Mouse (Mus musculus) CH12.LX (cell line): ENCODE results near the gene Gm12185. TPM values are rescaled to one million over a fixed set of nuclear protein-coding genes. Genes with fewer than 3 reads are reported as not detected.

Source experiments
- DNase-seq: peaks from one replicate; pipeline ENCODE4 v3.0.0-alpha.2; 2013; ENCODE audit errors: extremely low read depth
- H3K27ac ChIP-seq: 2 replicates; pipeline ENCODE4 v1.5.1; 2012; ENCODE audit warnings: low read depth, mild to moderate bottlenecking, control low read depth, moderate library complexity; ENCODE audit not compliant: insufficient read depth
- H3K27me3 ChIP-seq: replicated peaks from 2 replicates; pipeline ENCODE3; 2012; ENCODE audit warnings: inconsistent platforms
- H3K36me3 ChIP-seq, 2 experiments: replicated peaks in 1 of 2; 2 replicates each; pipeline versions ENCODE3 to v1.6.1; 2012; ENCODE audit warnings: inconsistent platforms in 1 of 2, low read length in 1 of 2, mild to moderate bottlenecking in 1 of 2, mixed read lengths in 1 of 2, moderate library complexity in 1 of 2; ENCODE audit not compliant: control insufficient read depth in 1 of 2, insufficient read depth in 1 of 2
- H3K4me1 ChIP-seq, 2 experiments: 2 replicates each; pipeline ENCODE4 v1.6.1; 2012; ENCODE audit warnings: inconsistent platforms in 1 of 2, moderate library complexity in 1 of 2; ENCODE audit not compliant: insufficient read depth in 2 of 2, control insufficient read depth in 1 of 2
- H3K4me2 ChIP-seq: 2 replicates; pipeline ENCODE4 v1.6.1; 2012; ENCODE audit warnings: low read depth, mild to moderate bottlenecking, control low read depth; ENCODE audit not compliant: poor library complexity, insufficient read depth, severe bottlenecking
- H3K4me3 ChIP-seq, 3 experiments: fragments of 150-350 bp in 1 of 3; sonication (generic) in 1 of 3; replicated peaks in 1 of 3; 2 replicates each; pipeline versions ENCODE3 to v1.5.1; 2011 to 2012; ENCODE audit warnings: low read depth in 2 of 3, low read length in 2 of 3, mild to moderate bottlenecking in 2 of 3, moderate library complexity in 2 of 3, control low read depth in 1 of 3, improper control_type of control experiment in 1 of 3, inconsistent platforms in 1 of 3, mixed read lengths in 1 of 3; ENCODE audit not compliant: poor library complexity in 1 of 3
- H3K79me2 ChIP-seq: replicated peaks from 2 replicates; pipeline ENCODE4 v1.6.1; 2012; ENCODE audit warnings: mild to moderate bottlenecking, moderate library complexity; ENCODE audit not compliant: control insufficient read depth, poor library complexity, insufficient read depth, severe bottlenecking; ENCODE audit errors: extremely low read depth
- H3K9ac ChIP-seq: 2 replicates; pipeline ENCODE4 v1.6.1; 2012; ENCODE audit warnings: low read depth, mild to moderate bottlenecking, control low read depth, moderate library complexity; ENCODE audit not compliant: insufficient read depth
- H3K9me3 ChIP-seq: replicated peaks from 2 replicates; pipeline ENCODE3; 2012; ENCODE audit warnings: low read length, inconsistent platforms, mixed read lengths
- BHLHE40 ChIP-seq: IDR thresholded peaks from 2 replicates; pipeline ENCODE4 v1.6.1; 2011; ENCODE audit warnings: mild to moderate bottlenecking, low read depth, low read length, improper control_type of control experiment
- CHD1 ChIP-seq: IDR thresholded peaks from 2 replicates; pipeline ENCODE4 v1.6.1; 2012; ENCODE audit warnings: low read depth, low read length, improper control_type of control experiment, inconsistent platforms
- CHD2 ChIP-seq: IDR thresholded peaks from 2 replicates; pipeline ENCODE4 v1.6.1; 2011; ENCODE audit warnings: low read length, improper control_type of control experiment
- CTCF ChIP-seq, 2 experiments: IDR thresholded peaks in 1 of 2; conservative IDR thresholded peaks in 1 of 2; 2 replicates each; pipeline ENCODE4 v1.5.1; 2011 to 2012; ENCODE audit warnings: low read depth in 2 of 2, low read length in 2 of 2, improper control_type of control experiment in 1 of 2, inconsistent platforms in 1 of 2, mild to moderate bottlenecking in 1 of 2, moderate library complexity in 1 of 2
- E2F4 ChIP-seq: IDR thresholded peaks from 2 replicates; pipeline ENCODE4 v1.6.1; 2011; ENCODE audit warnings: low read depth, low read length, improper control_type of control experiment; ENCODE audit not compliant: insufficient replicate concordance
- ELF1 ChIP-seq: IDR thresholded peaks from 2 replicates; pipeline ENCODE4 v1.6.1; 2014; ENCODE audit warnings: low read depth, mild to moderate bottlenecking, inconsistent platforms, low read length, improper control_type of control experiment
- EP300 ChIP-seq: IDR thresholded peaks from 2 replicates; pipeline ENCODE4 v1.6.1; 2011; ENCODE audit warnings: low read length, improper control_type of control experiment
- ETS1 ChIP-seq: conservative IDR thresholded peaks from 2 replicates; pipeline ENCODE4 v1.6.1; 2012; ENCODE audit warnings: low read depth, mild to moderate bottlenecking, inconsistent platforms, low read length, improper control_type of control experiment, moderate library complexity
- GABPA ChIP-seq: IDR thresholded peaks from 2 replicates; pipeline ENCODE4 v1.6.1; 2012; ENCODE audit warnings: low read depth, low read length, improper control_type of control experiment, inconsistent platforms; ENCODE audit not compliant: insufficient replicate concordance
- HCFC1 ChIP-seq: IDR thresholded peaks from 2 replicates; pipeline ENCODE4 v1.6.1; 2012; ENCODE audit warnings: low read depth, mild to moderate bottlenecking, inconsistent platforms, low read length, improper control_type of control experiment
- IRF4 ChIP-seq: IDR thresholded peaks from 2 replicates; pipeline ENCODE4 v1.6.1; 2014; ENCODE audit warnings: low read depth, mild to moderate bottlenecking, inconsistent platforms, low read length, improper control_type of control experiment
- JUN ChIP-seq: IDR thresholded peaks from 2 replicates; pipeline ENCODE4 v1.6.1; 2011; ENCODE audit warnings: low read depth, mild to moderate bottlenecking, low read length, improper control_type of control experiment, moderate library complexity; ENCODE audit not compliant: insufficient read depth
- JUND ChIP-seq: conservative IDR thresholded peaks from 2 replicates; pipeline ENCODE4 v1.6.1; 2011; ENCODE audit warnings: low read depth, low read length, improper control_type of control experiment
- KAT2A ChIP-seq: IDR thresholded peaks from 2 replicates; pipeline ENCODE4 v1.6.1; 2012; ENCODE audit warnings: low read length, improper control_type of control experiment, inconsistent platforms; ENCODE audit not compliant: insufficient replicate concordance
- MAFK ChIP-seq: IDR thresholded peaks from 2 replicates; pipeline ENCODE4 v1.6.1; 2011; ENCODE audit warnings: low read length, improper control_type of control experiment; ENCODE audit not compliant: insufficient replicate concordance
- MAX ChIP-seq: IDR thresholded peaks from 2 replicates; pipeline ENCODE4 v1.6.1; 2011; ENCODE audit warnings: low read length, improper control_type of control experiment
- MAZ ChIP-seq: IDR thresholded peaks from 2 replicates; pipeline ENCODE4 v1.6.1; 2012; ENCODE audit warnings: low read depth, mild to moderate bottlenecking, inconsistent platforms, low read length, improper control_type of control experiment, moderate library complexity
- MEF2A ChIP-seq: IDR thresholded peaks from 2 replicates; pipeline ENCODE4 v1.6.1; 2014; ENCODE audit warnings: low read depth, mild to moderate bottlenecking, inconsistent platforms, low read length, improper control_type of control experiment, borderline replicate concordance
- MXI1 ChIP-seq: IDR thresholded peaks from 2 replicates; pipeline ENCODE4 v1.6.1; 2011; ENCODE audit warnings: mild to moderate bottlenecking, low read depth, low read length, improper control_type of control experiment
- MYC ChIP-seq: IDR thresholded peaks from 2 replicates; pipeline ENCODE4 v1.6.1; 2011; ENCODE audit warnings: low read depth, mild to moderate bottlenecking, improper control_type of control experiment, low read length
- NELFE ChIP-seq: IDR thresholded peaks from 2 replicates; pipeline ENCODE4 v1.6.1; 2011; ENCODE audit warnings: low read depth, low read length, improper control_type of control experiment
- NRF1 ChIP-seq: IDR thresholded peaks from 2 replicates; pipeline ENCODE4 v1.6.1; 2014; ENCODE audit warnings: low read depth, mild to moderate bottlenecking, inconsistent platforms, low read length, improper control_type of control experiment, moderate library complexity
- PAX5 ChIP-seq: IDR thresholded peaks from 2 replicates; pipeline ENCODE4 v1.6.1; 2012; ENCODE audit warnings: low read length, inconsistent platforms, mixed read lengths
- POLR2A ChIP-seq: IDR thresholded peaks from 2 replicates; pipeline ENCODE4 v1.6.1; 2011; ENCODE audit warnings: low read depth, mild to moderate bottlenecking, improper control_type of control experiment, low read length
- POLR2AphosphoS2 ChIP-seq: IDR thresholded peaks from 2 replicates; pipeline ENCODE4 v1.6.1; 2011; ENCODE audit warnings: low read depth, low read length, improper control_type of control experiment
- RAD21 ChIP-seq: IDR thresholded peaks from 2 replicates; pipeline ENCODE4 v1.6.1; 2011; ENCODE audit warnings: low read depth, mild to moderate bottlenecking, low read length, improper control_type of control experiment, moderate library complexity
- RCOR1 ChIP-seq: conservative IDR thresholded peaks from 2 replicates; pipeline ENCODE4 v1.6.1; 2012; ENCODE audit warnings: low read depth, mild to moderate bottlenecking, inconsistent platforms, low read length, improper control_type of control experiment
- SIN3A ChIP-seq: IDR thresholded peaks from 2 replicates; pipeline ENCODE4 v1.6.1; 2012; ENCODE audit warnings: low read length, improper control_type of control experiment, inconsistent platforms
- SMC3 ChIP-seq: IDR thresholded peaks from 2 replicates; pipeline ENCODE4 v1.6.1; 2011; ENCODE audit warnings: low read depth, low read length, improper control_type of control experiment
- TBP ChIP-seq: conservative IDR thresholded peaks from 2 replicates; pipeline ENCODE4 v1.6.1; 2011; ENCODE audit warnings: low read depth, low read length, improper control_type of control experiment
- TCF12 ChIP-seq: IDR thresholded peaks from 2 replicates; pipeline ENCODE4 v1.6.1; 2014; ENCODE audit warnings: low read depth, mild to moderate bottlenecking, inconsistent platforms, low read length, improper control_type of control experiment
- UBTF ChIP-seq: IDR thresholded peaks from 2 replicates; pipeline ENCODE4 v1.6.1; 2012; ENCODE audit warnings: low read depth, mild to moderate bottlenecking, inconsistent platforms, low read length, improper control_type of control experiment, moderate library complexity
- USF1 ChIP-seq: IDR thresholded peaks from 2 replicates; pipeline ENCODE4 v1.6.1; 2014; ENCODE audit warnings: low read depth, mild to moderate bottlenecking, inconsistent platforms, low read length, improper control_type of control experiment
- USF2 ChIP-seq: conservative IDR thresholded peaks from 2 replicates; pipeline ENCODE4 v1.6.1; 2011; ENCODE audit warnings: low read depth, low read length, improper control_type of control experiment
- ZC3H11A ChIP-seq: IDR thresholded peaks from 2 replicates; pipeline ENCODE4 v1.6.1; 2012; ENCODE audit warnings: low read depth, mild to moderate bottlenecking, inconsistent platforms, low read length, improper control_type of control experiment
- ZKSCAN1 ChIP-seq: IDR thresholded peaks from 2 replicates; pipeline ENCODE4 v1.6.1; 2012; ENCODE audit warnings: low read depth, inconsistent platforms, low read length, improper control_type of control experiment, borderline replicate concordance
- ZMIZ1 ChIP-seq: IDR thresholded peaks from 2 replicates; pipeline ENCODE4 v1.6.1; 2012; ENCODE audit warnings: low read depth, mild to moderate bottlenecking, inconsistent platforms, low read length, improper control_type of control experiment
- ZNF384 ChIP-seq: IDR thresholded peaks from 2 replicates; pipeline ENCODE4 v1.6.1; 2012; ENCODE audit warnings: low read depth, low read length, improper control_type of control experiment, inconsistent platforms
- dilution Hi-C: fragments of 300-500 bp; cut with MboI; formaldehyde crosslinking; loops from 2 replicates; pipeline ENCODE4 v1.14.3; 2020; ENCODE audit warnings: low sequenced_read_pairs; ENCODE audit not compliant: extremely low pct_unique_long_range_greater_than_20kb, extremely low pct_ligation_motif_present
- in situ Hi-C: fragments of 300-500 bp; cut with MboI; formaldehyde crosslinking; loops from 3 replicates; pipeline ENCODE4 v1.14.3; 2019; ENCODE audit warnings: low sequenced_read_pairs, low pct_ligation_motif_present, low pct_unique_long_range_greater_than_20kb, mixed read lengths
- polyA plus RNA-seq: library from polyadenylated mRNA; unstranded; fragments of >175 nt; gene quantifications from 2 replicates; pipeline ENCODE4 v1.2.1, GENCODE M21; 2012; ENCODE audit warnings: low read depth; ENCODE audit not compliant: insufficient read length
- total RNA-seq, 2 experiments: library from RNA; depleted of rRNA; stranded (reverse); fragments of 300-350 nt in 1 of 2; fragments of >200 nt in 1 of 2; gene quantifications; 2 replicates each; pipeline ENCODE4 v1.2.3; 2012 to 2014

Gm12185 gene
- total and polyA plus RNA-seq, 3 experiments, result 0.04 to 0.50 TPM; not detected in 1

GRCm38 (mm10) chr11:48871817-48872541 is 120.0 kb downstream of the Gm12185 start:
- Histone ChIP-seq H3K4me2 (peak overlapping the region; percentile 93), H3K27ac (peak overlapping the region; percentile 80), H3K9me3 (no peaks in the 10 kb centered on the region), H3K4me1 (peaks cover 2 to 55% of the 10 kb centered on the region in 2 experiments; a peak in 2 of 4 replicates), H3K27me3 (no peaks in the 10 kb centered on the region), H3K79me2 (peaks cover 25% of the 10 kb centered on the region), H3K9ac (peak overlapping the region; percentile 85), H3K36me3 (peaks cover 2 to 12% of the 10 kb centered on the region in 2 experiments), H3K4me3 (peak overlapping the region; percentile 61 to 69 (median 69))
- in situ Hi-C loops (loop anchor here (5.0 to 25.0 kb wide), 4 partner anchors 230 to 540 kb away; partner anchors contain the start of genes Mgat1 and Olfr1389), dilution Hi-C loops (no loop called here)
- TF ChIP-seq MEF2A (no peak), NELFE (0 out of 2 replicates have a peak, but pooled peaks have one; percentile 10), RAD21 (no peak; the same call in 1 of the 2 replicates), MAX (no peak), KAT2A (no peak), MXI1 (0 out of 2 replicates have a peak, but pooled peaks have one; percentile 17), ZMIZ1 (no peak), UBTF (0 out of 2 replicates have a peak, but pooled peaks have one; percentile 37), USF2 (no peak), USF1 (no peak), POLR2A (peak; percentile 35; the same call in 1 of the 2 replicates), TCF12 (0 out of 2 replicates have a peak, but pooled peaks have one; percentile 26), TBP (peak; percentile 42; the same call in 1 of the 2 replicates), EP300 (peak; percentile 30; the same call in 1 of the 2 replicates), GABPA (no peak), E2F4 (no peak), POLR2AphosphoS2 (no peak), SIN3A (no peak; the same call in 1 of the 2 replicates), BHLHE40 (no peak), IRF4 (no peak), RCOR1 (no peak; the same call in 1 of the 2 replicates), CHD1 (peak; percentile 87), MYC (0 out of 2 replicates have a peak, but pooled peaks have one; percentile 40), ELF1 (no peak), SMC3 (no peak), ETS1 (no peak), CTCF (conservative IDR thresholded peaks at IDR 0.05 in 1 of 2, IDR thresholded peaks at IDR 0.05 in 1 of 2; ENCODE audit: low read depth in 2 of 2, low read length in 2 of 2) (peak in 1 of 2 experiments; percentile 18; a peak in 1 of 4 replicates), HCFC1 (no peak; the same call in 1 of the 2 replicates), MAZ (no peak; the same call in 1 of the 2 replicates), ZC3H11A (no peak), ZNF384 (peak; percentile 77), MAFK (no peak), ZKSCAN1 (no peak), JUND (no peak), PAX5 (no peak), NRF1 (no peak), JUN (no peak), CHD2 (no peak)
- DNase-seq, result peak; percentile 59
